Mouse (Mus musculus): ENCODE measurements at regions not wholly inside any gene's neighbourhood (a gene's known extent, or its start where the extent isn't known, plus 50 kb on each side); places are given as distances from the start of the nearest gene placed in this dataset.

DNA sequence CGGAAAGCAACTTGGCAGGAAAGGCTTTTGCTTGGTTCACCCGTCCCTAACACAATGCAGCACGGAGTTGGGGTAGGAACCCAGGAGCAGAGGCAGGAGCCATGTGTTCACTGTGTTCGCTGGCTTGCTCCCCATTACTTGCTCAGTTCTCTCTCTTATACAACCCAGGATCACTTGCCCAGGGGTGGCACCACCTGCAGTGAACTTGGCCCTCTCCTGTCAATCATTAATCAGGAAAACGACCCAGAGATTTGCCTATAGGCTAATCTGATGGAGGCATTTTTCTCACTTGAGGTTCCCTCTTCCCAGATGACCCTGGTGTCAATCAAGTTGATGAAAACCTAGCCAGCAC lies 202.5 kb downstream of the Pten start:
- no peak for ATAC-seq (ENCODE audit: borderline replicate concordance, extremely low read depth, low FRiP score, low TSS enrichment)

GRCm38 (mm10) chr19:32960196-32960947 lies 203.1 kb downstream of the Pten start:
- H3K9ac ChIP-seq = no peak overlapping the region
- WGBS = 70% methylated on average over 9 of the region's 9 CpGs
- ATAC-seq (ENCODE audit: borderline replicate concordance, extremely low read depth, low FRiP score, low TSS enrichment) = no peak
- no peak overlapping the region for H3K4me3 ChIP-seq
- no peak overlapping the region for H3K27ac ChIP-seq
- no peaks in the 10 kb centered on the region for H3K9me3 ChIP-seq
- H3K4me1 ChIP-seq = peaks cover 16% of the 10 kb centered on the region
- no peaks in the 10 kb centered on the region for H3K36me3 ChIP-seq
- no peaks in the 10 kb centered on the region for H3K27me3 ChIP-seq
- no peak overlapping the region for H3K4me2 ChIP-seq

More for the DNA sequence above, 202.5 kb downstream of the Pten start:
- H3K4me3 ChIP-seq = no peak overlapping the region
- no peak overlapping the region for H3K9ac ChIP-seq
- no peaks in the 10 kb centered on the region for H3K9me3 ChIP-seq
- peaks cover 16% of the 10 kb centered on the region for H3K4me1 ChIP-seq
- H3K4me2 ChIP-seq = no peak overlapping the region
- 58% methylated on average over 5 of the region's 5 CpGs for WGBS
- no peak overlapping the region for H3K27ac ChIP-seq
- no peaks in the 10 kb centered on the region for H3K36me3 ChIP-seq
- no peaks in the 10 kb centered on the region for H3K27me3 ChIP-seq

- no peaks in the 10 kb centered on the region for H3K36me3 ChIP-seq
- no peak overlapping the region for H3K4me3 ChIP-seq
- WGBS = 66% methylated on average over 5 of the region's 5 CpGs
- ATAC-seq (ENCODE audit: borderline replicate concordance, extremely low read depth, low FRiP score, low TSS enrichment) = no peak
- no peak overlapping the region for H3K4me2 ChIP-seq
- no peak overlapping the region for H3K9ac ChIP-seq
- H3K4me1 ChIP-seq = peaks cover 9% of the 10 kb centered on the region
- no peaks in the 10 kb centered on the region for H3K9me3 ChIP-seq
- no peak overlapping the region for H3K27ac ChIP-seq
- no peaks in the 10 kb centered on the region for H3K27me3 ChIP-seq
These were observed 204.2 kb downstream of the Pten start for GRCm38 (mm10) chr19:32961525-32961924.

- 41% methylated on average over 1 of the region's 1 CpGs for WGBS
- ATAC-seq (ENCODE audit: borderline replicate concordance, extremely low read depth, low FRiP score, low TSS enrichment) = no peak
- H3K27ac ChIP-seq = no peak overlapping the region
- no peaks in the 10 kb centered on the region for H3K36me3 ChIP-seq
- H3K9me3 ChIP-seq = no peaks in the 10 kb centered on the region
- H3K4me1 ChIP-seq = no peaks in the 10 kb centered on the region
- no peak overlapping the region for H3K9ac ChIP-seq
- no peak overlapping the region for H3K4me2 ChIP-seq
- no peak overlapping the region for H3K4me3 ChIP-seq
- H3K27me3 ChIP-seq = no peaks in the 10 kb centered on the region
These were observed 206.7 kb downstream of the Pten start for GRCm38 (mm10) chr19:32963983-32964382.

DNA sequence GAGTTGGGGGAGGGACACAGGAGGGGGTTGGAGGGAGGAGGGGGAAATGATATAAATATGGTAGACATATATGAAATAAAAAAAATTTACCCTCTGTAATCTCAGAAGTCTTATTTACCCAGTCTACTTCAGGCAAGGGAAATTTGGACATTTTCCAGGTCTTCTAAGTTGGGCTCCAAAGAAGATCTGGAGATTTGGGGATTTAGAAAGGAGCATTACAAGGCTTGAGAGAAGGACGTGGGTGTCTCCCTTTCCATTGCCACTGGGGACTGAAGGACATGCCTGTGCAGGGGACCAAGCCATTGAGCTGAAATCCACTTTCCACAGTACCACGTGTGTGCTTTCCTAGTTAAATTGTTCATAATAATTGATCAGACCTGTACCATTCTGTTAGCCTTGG lies 208.2 kb downstream of the Pten start:
- no peak overlapping the region for H3K9ac ChIP-seq
- no peak for ATAC-seq (ENCODE audit: borderline replicate concordance, extremely low read depth, low FRiP score, low TSS enrichment)
- H3K27ac ChIP-seq = no peak overlapping the region
- H3K4me3 ChIP-seq = no peak overlapping the region
- H3K9me3 ChIP-seq = no peaks in the 10 kb centered on the region
- no peaks in the 10 kb centered on the region for H3K27me3 ChIP-seq
- no peaks in the 10 kb centered on the region for H3K36me3 ChIP-seq
- no peaks in the 10 kb centered on the region for H3K4me1 ChIP-seq
- WGBS = 54% methylated on average over 2 of the region's 2 CpGs
- no peak overlapping the region for H3K4me2 ChIP-seq

DNA sequence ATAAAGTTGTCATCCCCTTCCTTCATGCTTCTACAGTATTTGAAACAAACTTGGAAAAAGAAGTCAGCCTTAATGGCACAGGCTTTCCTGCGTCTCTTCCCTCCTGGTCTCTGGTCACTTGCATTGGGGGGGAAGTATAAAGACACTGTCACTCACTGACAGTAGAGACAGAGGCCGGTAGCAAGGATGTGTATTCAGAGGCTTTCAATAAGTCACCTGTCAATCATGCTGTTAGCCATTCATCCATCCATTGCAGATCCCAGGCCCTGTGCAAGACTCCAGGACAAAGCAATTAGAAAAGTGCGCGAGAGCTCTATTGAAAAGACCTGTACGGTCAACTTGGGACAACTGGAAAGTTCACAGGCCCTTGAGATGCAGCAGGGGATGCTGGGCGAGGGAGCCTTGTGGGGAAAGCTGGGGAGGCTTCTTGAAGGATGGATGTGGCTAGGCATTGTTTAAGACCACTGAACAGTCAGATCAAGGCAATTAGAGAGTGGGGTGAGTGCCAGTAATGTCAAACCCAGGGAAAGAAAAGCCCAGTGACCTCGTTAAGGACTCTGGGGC lies 212.0 kb downstream of the Pten start:
- no peak overlapping the region for H3K27ac ChIP-seq
- H3K9ac ChIP-seq = no peak overlapping the region
- H3K27me3 ChIP-seq = no peaks in the 10 kb centered on the region
- H3K4me1 ChIP-seq = no peaks in the 10 kb centered on the region
- ATAC-seq (ENCODE audit: borderline replicate concordance, extremely low read depth, low FRiP score, low TSS enrichment) = no peak
- WGBS = 73% methylated on average over 7 of the region's 7 CpGs
- no peaks in the 10 kb centered on the region for H3K36me3 ChIP-seq
- H3K4me2 ChIP-seq = no peak overlapping the region
- H3K4me3 ChIP-seq = no peak overlapping the region
- no peaks in the 10 kb centered on the region for H3K9me3 ChIP-seq

- Histone ChIP-seq H3K9ac (no peak overlapping the region), H3K27me3 (no peaks in the 10 kb centered on the region), H3K36me3 (no peaks in the 10 kb centered on the region), H3K4me1 (no peaks in the 10 kb centered on the region), H3K9me3 (no peaks in the 10 kb centered on the region), H3K4me3 (no peak overlapping the region), H3K4me2 (no peak overlapping the region), H3K27ac (no peak overlapping the region)
- ATAC-seq (ENCODE audit: borderline replicate concordance, extremely low read depth, low FRiP score, low TSS enrichment) = no peak
- 87% methylated on average over 6 of the region's 6 CpGs for WGBS
These were observed 214.8 kb downstream of the Pten start for GRCm38 (mm10) chr19:32972116-32972515.

DNA sequence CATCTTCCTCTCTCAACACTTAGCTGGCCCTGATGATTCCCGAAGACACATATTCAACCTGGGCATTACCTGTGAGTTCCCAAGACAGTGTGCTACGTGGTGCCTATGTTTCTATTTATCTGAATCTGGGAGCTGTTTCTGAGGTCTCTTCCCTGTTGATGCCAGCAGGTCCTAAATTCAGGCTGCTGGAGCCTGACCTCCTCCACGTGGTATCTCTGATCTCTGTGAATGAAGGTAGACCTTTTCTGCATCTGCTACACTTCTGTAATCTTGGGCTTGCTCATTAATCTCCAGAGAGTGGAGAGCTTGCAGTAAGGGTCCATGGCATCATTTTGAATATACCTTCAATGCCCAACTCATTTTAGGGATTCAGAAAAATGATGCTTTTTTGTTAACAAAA lies 215.8 kb downstream of the Pten start:
- H3K27ac ChIP-seq = no peak overlapping the region
- H3K36me3 ChIP-seq = no peaks in the 10 kb centered on the region
- H3K9ac ChIP-seq = no peak overlapping the region
- H3K27me3 ChIP-seq = no peaks in the 10 kb centered on the region
- H3K9me3 ChIP-seq = no peaks in the 10 kb centered on the region
- no peaks in the 10 kb centered on the region for H3K4me1 ChIP-seq
- H3K4me2 ChIP-seq = no peak overlapping the region
- 77% methylated on average over 3 of the region's 3 CpGs for WGBS
- H3K4me3 ChIP-seq = no peak overlapping the region
- ATAC-seq (ENCODE audit: borderline replicate concordance, extremely low read depth, low FRiP score, low TSS enrichment) = no peak

DNA sequence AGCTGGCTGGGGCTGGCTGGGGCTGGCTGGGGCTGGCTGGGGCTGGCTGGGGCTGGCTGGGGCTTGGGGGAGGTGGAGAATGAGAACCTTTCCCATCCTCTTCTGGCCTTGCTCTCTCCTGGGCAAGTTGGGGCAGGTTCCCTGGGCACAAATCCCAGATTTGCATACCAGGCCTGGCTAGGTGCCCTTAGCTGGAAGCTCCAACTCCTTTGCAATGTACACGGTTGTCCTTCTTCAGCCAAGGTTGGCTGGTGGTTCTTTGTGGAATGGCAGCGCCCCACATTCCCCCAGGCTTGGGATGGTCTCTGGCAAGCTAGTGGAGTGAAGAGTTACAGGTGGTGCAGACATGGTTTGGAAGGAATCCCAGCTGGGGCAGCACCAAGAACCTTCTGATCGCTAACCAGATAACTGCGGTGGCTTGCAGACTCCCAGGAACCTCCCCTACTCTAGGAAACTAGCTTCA lies 217.5 kb downstream of the Pten start:
- no peak overlapping the region for H3K9ac ChIP-seq
- H3K36me3 ChIP-seq = no peaks in the 10 kb centered on the region
- no peaks in the 10 kb centered on the region for H3K9me3 ChIP-seq
- H3K27ac ChIP-seq = no peak overlapping the region
- no peak overlapping the region for H3K4me3 ChIP-seq
- ATAC-seq (ENCODE audit: borderline replicate concordance, extremely low read depth, low FRiP score, low TSS enrichment) = 0 out of 2 replicates have a peak, but pooled peaks have one; percentile 27
- H3K4me1 ChIP-seq = no peaks in the 10 kb centered on the region
- WGBS = 67% methylated on average over 4 of the region's 4 CpGs
- no peak overlapping the region for H3K4me2 ChIP-seq
- H3K27me3 ChIP-seq = no peaks in the 10 kb centered on the region

DNA sequence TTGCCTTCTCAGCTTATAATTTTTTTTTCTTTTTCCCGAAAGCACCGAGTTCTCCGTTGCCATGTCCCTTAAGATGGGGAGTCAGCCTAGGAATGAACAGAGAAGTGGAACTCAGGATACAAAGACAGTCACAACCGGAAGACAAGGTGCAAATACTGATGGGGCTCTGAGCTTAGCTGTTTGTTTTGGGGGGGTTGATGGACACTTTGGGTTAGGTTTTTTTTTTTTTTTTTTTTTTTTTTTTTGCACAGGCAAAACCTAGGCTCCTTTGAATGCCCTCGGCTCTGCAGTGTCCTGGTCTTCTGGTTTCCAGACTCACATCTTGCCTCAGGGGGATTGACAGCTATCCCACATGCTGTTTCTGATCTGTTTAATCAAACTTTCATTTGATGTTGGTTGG lies 218.0 kb downstream of the Pten start:
- H3K9ac ChIP-seq = no peak overlapping the region
- H3K36me3 ChIP-seq = no peaks in the 10 kb centered on the region
- H3K27ac ChIP-seq = no peak overlapping the region
- no peak overlapping the region for H3K4me2 ChIP-seq
- 77% methylated on average over 5 of the region's 5 CpGs for WGBS
- H3K27me3 ChIP-seq = no peaks in the 10 kb centered on the region
- no peaks in the 10 kb centered on the region for H3K4me1 ChIP-seq
- ATAC-seq (ENCODE audit: borderline replicate concordance, extremely low read depth, low FRiP score, low TSS enrichment) = no peak
- no peaks in the 10 kb centered on the region for H3K9me3 ChIP-seq
- H3K4me3 ChIP-seq = no peak overlapping the region

DNA sequence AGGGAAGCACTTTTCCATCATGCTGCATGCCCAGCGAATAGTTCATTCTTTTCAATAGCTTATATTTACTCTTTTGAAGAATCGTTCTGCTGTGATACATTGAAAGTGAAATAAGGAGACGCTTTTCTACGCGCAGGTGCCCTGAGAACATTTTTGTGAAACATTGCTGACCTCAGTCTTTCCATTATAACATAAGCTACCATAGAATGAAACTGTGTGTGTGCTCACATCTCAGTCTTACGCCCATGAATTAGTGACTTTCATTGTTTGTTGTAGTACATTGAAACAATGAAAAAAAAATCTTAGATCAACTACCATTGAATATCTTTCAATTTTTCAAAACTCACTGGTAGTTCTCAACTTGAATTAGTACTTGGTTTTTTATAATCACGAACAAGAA lies 219.2 kb downstream of the Pten start:
- Histone ChIP-seq H3K36me3 (no peaks in the 10 kb centered on the region), H3K4me1 (no peaks in the 10 kb centered on the region), H3K9me3 (no peaks in the 10 kb centered on the region), H3K4me2 (no peak overlapping the region), H3K27ac (no peak overlapping the region), H3K4me3 (no peak overlapping the region), H3K27me3 (no peaks in the 10 kb centered on the region), H3K9ac (no peak overlapping the region)
- 86% methylated on average over 7 of the region's 7 CpGs for WGBS
- ATAC-seq (ENCODE audit: borderline replicate concordance, extremely low read depth, low FRiP score, low TSS enrichment) = no peak

GRCm38 (mm10) chr19:32978037-32978745 lies 220.9 kb downstream of the Pten start:
- no peak for ATAC-seq (ENCODE audit: borderline replicate concordance, extremely low read depth, low FRiP score, low TSS enrichment)
- Histone ChIP-seq H3K36me3 (no peaks in the 10 kb centered on the region), H3K27ac (no peak overlapping the region), H3K4me1 (no peaks in the 10 kb centered on the region), H3K9me3 (no peaks in the 10 kb centered on the region), H3K9ac (no peak overlapping the region), H3K4me2 (no peak overlapping the region), H3K4me3 (no peak overlapping the region), H3K27me3 (no peaks in the 10 kb centered on the region)
- 74% methylated on average over 7 of the region's 7 CpGs for WGBS
